Mouse (Mus musculus) adrenal gland, adult 2 months (tissue): ENCODE results near the gene 1700022I11Rik. TPM values are rescaled to one million over a fixed set of nuclear protein-coding genes. Genes with fewer than 3 reads are reported as not detected.

Experiments
- DNase-seq: peaks from one replicate; pipeline ENCODE4 v3.0.0; 2021
- long read RNA-seq: library from polyadenylated mRNA; stranded (forward); transcript quantifications from one replicate; pipeline ENCODE4 v2.0.0, GENCODE M21; 2021
- polyA plus RNA-seq: library from polyadenylated mRNA; depleted of rRNA; stranded (reverse); fragments of >200 nt; gene quantifications from 2 replicates; pipeline ENCODE4 v1.2.3, GENCODE M21; 2012; rRNA removed
- total RNA-seq, 2 experiments: library from RNA; stranded (reverse); gene quantifications; 2 replicates each; pipeline ENCODE4 v1.2.3; 2021

1700022I11Rik gene
- total RNA-seq (not detected), polyA plus RNA-seq (not detected in 2 replicates)
- long read RNA-seq: 0 reads

DNA sequence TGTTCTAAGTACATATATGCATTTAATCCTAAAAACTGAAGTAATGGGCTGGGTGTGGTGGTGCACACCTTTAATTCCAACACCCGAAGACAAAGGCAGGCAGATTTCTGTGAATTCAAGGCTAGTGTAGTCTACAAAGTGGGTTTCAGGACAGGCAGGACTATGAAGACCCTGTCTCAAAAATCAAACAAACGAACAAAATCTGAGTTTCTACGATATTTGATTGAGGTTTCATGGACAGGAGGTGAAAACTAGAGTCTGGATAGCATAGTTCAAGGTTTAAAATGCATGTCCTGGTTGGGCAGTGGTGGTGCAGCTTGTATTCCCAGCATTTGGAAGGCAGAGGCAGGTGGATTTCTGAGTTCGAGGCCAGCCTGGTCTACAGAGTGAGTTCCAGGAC, at the start of gene 1700022I11Rik:
Gene 1700022I11Rik (plus strand): TSS at position 301 of the 400 bp plus-strand sequence.
- no peak for DNase-seq

DNA sequence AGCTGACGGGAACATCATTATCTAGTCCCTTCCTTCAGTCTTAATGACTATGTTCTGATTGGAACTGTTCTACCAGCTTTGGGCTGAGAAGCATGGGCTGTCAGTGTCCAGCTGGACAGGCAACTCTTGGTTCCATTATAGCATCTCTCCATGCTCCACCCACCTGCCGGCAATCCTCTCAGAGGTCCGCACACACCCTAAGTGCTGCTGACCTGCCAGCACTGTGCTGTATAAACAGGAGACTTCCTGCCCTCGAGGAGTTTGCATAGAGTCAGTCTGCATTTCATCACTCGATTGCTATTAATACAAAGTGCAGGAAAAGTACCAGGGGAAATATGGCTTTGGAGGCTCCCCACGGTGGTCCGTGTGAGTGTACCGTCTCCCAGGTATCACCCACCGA, 48.7 kb upstream of the 1700022I11Rik start:
- DNase-seq: no peak

DNA sequence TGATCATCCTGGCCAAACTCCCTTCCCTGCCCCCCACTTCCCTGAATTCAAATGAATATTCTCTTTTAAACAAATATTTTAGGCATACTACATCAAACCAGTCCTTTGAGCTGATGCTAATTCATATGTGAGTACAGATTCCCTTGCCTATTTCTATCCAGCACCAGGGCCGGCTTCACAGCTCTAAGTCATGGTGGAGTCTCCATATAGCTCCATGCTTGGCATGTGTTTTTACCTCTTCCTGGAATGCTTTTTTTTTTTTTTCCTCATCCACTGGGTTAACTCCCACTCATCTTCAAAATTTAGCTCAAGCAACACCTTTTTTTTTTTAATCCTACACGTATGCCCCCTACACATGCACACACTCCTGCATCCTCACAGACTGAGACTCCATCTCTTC, 47.9 kb upstream of the 1700022I11Rik start:
- no peak for DNase-seq

DNA sequence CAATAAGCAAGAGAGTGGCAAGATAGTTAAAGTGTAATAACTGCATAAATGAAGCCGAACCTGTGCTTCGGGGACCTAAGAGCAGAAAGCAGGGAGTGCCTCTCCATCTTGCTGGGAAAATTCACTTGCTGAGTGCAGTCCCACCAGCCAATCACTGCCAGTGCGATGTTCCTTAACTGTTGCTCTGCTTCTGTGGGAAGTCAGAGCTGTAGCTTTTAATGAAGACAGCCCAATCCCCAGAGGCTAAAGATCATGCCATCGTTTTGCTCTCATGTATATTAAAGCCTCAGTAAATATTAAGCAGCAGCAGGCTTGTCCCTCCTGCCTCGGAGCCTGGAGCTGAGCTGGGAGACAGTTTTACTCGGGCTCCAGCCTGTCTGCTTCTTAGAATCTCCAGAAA, 47.3 kb upstream of the 1700022I11Rik start:
- no peak for DNase-seq

DNA sequence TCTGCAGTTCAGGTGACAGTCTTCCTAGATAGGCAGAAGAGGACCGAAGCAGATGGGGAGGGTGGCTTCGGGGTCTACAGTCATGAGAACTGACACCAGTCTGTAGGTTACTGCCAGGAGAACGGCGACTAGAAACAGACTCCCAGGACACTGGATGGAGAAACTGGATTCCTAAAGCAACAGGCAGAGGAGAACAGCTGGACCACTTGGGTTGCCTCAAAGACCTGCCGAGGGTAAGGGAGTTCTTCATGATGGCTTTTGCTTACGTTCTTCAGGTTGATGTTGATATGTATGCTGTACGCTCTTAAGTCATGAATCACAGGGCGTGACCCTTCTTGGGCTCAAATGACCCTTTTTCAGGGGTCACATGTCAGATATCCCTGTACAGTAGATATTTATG, 46.9 kb upstream of the 1700022I11Rik start:
- no peak for DNase-seq

DNA sequence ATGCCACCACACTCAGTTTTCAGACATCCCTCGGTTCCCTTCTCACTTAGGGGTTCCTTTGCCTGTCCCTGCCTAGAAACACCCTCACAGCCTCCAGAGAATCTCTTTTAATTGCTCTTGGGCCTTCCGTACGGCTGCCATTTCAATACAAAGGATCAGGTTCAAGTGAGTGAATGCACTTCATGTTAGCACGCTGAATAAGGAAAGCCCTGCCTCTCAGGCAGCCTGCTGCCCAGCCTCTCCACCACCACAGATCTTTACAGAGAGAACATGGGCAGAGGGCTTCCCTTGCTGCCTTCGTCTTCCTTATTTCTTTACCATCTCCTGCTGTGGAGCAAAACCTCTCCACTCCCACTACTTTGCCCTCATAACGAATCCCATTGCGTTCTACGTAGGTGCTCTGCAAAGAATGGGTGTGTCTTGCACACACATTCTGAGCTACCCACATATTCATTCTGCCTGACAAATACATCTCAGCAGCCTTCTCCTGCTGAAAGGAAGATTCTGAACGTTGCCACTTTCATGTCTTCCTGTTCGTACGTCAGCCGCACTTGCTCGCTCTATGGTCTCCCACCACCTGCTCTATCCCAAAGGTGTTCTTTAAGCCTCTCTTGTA, 45.2 kb upstream of the 1700022I11Rik start:
- DNase-seq: no peak

DNA sequence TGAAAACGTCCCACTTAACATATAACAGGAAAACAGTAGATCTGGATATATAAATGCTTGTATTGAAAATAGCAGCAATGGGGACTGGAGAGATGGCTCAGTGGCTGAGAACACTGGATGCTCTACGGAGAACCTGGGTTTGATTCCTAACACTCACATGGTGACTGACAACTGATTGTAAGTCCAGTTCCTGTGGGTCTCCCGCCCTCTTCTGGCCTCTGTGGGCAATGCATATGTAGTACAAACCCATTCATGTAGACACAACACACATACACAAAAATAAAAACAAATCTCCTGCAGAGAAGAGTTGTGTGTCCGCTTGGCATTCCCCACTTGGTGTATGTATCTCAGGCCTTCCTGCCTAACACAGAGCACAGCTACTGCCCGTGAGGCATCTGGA, 41.2 kb upstream of the 1700022I11Rik start:
- DNase-seq: no peak

DNA sequence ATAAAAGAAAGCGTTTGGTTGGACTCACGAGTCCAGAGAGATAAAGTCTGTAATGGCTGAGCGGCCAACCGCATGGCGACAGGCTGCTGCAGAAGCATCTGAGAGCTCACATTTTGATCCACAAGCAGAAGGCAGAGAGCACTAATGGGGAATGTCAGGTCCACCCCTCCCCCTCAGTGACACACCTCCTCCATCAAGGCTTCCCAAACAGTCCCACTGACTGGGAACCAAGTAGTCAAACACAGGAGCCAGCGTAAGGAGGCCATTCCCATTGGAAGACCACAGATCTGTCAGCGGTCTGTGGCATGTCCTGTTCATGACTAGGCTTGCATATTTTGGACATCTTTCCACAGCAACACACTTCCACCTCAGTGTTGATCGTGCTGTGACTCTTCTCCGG, 40.5 kb upstream of the 1700022I11Rik start:
- DNase-seq: no peak

DNA sequence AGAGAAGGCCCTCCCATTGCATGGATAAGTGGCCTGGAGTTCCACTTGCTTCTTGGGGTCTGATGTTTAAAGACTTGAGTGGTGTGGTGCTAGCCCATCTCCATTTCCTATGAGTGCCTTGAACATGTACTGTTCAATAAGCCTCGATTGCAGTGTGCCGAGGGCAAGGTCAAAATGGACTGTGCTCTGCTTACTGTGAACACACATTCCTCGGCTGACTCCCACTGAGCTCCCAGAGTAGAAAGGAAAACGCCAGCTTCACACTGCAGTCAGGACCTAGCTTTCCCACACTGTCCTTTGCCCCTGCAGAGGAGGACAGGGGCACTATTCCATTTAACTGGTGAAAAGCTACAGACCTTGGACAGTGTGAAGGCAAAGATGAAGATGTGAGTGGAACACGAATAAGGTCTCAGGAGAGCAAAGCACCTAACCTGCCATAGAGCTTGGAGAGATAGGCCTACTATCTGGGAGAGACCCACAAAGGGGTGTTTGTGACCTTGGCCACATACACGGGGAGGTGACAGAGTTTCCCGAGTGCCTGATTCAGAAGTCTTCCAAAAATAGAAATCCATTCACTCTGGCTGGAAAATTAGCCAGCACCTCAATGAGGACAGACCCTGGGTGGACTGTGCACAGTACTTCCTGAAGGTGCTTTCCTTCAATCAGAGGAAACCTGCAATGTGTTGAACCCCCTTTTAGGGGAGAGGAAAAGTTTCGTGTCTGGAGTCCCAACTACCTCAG, 37.0 kb upstream of the 1700022I11Rik start:
- DNase-seq: no peak

DNA sequence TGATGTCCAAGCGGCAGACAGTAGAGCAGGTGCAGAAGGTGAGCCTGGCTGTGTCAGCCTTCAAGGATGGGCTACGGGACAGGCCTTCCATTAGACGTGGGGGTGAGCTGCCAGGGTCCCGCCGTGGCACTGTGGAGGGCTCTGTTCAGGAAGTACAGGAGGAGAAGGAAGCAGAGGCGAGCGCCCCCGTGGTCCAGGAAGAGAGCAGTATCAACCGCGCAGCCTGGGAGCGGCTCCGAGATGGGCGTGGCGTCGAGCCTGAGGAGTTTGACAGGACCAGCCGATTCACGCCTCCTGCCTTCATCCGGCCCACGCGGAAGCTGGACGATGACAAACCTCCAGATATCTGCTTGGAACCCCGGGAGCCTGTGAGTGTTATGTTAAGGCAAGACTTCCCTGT, 35.8 kb upstream of the 1700022I11Rik start:
- DNase-seq: peak; percentile 67

DNA sequence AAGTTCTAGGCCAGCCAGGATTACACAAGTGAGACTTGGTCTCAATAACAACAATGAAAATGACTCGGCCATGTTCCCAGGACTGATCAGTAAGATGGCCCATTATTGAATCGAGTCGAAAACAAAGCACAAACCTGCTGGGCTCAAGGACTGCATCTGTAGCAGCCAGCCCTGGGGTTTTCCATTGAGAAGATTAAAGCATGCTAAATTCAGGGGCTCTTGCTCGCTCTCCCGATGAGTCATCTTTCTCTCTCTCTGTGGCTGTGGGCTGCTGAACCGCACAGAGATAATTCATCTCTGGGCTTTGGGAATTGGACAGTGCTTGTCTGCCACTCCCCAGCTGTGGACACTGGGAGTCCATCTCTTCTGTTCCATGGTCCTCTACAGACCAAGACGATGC, 28.0 kb upstream of the 1700022I11Rik start:
- peak; percentile 46 for DNase-seq

DNA sequence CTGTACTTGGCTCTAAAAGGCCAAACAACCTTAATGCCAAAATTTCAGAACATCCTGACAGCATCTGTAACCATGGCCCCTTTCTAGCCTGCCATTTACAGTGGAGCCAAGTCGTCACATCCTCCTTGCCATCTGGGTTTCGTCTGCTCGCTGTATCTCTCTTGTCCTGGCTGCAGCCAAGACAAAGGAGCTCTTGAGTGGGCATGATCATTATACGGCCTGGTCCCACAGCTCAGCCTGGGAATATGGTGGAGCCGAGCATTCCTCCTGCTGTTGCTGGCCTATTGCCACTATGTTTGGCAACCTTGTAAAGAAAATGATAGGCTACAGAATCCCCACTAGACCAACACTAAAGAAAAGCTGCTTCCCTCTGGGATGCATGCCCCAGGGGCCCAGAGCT, 26.1 kb upstream of the 1700022I11Rik start:
- DNase-seq: no peak

DNA sequence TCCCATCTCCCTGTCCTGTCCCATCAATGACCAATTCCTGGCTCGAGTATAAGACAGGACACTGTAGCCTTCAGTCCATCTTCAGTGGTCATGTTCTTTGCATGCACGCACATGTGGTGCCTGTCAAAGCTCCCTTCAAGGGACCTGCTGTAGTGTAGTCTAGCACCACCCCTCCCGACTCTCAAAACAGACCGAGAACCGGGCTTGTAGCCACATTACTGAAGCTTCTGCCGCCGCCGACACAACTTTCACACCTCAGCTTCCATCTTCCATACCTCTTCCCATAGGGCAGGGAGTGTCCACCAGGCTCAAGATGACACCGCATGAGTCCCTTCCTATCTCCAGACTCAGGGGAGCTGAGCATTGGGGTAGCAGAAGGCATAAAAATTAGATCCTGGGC, 25.2 kb upstream of the 1700022I11Rik start:
- DNase-seq: no peak

DNA sequence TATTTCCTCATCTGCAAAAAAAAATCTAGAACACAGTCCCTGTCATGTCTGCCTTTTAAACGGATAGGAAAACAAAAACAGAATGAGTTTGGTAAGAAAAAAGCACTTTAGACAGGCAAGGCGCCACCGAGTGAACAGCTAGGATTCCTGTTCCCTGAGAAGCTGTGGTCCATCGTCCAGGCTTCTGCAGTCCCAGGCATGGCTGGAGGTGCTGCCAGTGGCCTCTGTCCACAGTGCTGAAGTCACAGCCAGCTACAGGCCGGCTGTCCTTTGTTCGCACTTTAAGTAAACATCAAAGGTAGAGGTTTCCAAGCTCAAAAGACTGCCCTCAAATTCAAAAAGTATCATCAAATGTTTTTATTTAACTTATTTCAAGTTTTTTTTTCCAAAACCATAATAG, 24.4 kb upstream of the 1700022I11Rik start:
- peak; percentile 42 for DNase-seq

DNA sequence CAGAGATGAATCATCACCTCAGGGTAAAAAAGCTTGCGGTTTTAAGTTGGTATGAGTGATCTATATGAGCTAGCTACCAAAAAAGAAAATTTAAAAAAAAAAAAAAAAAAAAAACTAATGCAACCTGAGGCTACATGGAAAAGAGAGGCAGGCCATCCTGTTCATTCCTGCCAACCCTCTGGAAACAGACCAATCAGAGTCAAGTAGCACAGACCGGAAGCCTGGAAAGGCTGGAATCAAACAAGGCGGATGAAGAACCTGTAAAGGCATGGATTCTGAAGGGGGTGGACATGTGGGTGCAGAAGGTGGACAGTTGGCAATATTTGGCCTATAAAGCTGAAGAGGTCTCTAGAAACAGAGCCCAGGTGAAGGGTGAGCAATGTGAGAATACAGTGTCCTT, 24.0 kb upstream of the 1700022I11Rik start:
- no peak for DNase-seq

DNA sequence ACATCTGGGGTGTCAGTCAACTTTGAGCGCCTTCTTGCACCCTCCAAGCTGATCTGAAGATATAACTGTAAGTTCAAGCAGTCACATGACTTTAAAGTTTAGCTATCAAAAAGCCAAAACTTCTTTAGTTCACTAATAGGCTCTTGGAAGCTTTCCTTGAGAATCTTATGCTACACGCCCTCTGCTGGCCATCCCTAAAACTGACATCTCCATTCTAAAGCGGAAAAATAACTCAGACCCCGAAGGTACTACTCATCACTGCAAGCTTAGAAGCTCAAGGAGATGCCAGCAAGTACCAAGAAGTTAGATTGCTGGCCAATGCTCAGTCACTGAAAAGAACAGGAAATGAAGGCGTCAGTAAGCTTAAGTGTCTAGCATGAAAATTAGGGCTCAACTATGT, 23.5 kb upstream of the 1700022I11Rik start:
- DNase-seq: peak; percentile 38

DNA sequence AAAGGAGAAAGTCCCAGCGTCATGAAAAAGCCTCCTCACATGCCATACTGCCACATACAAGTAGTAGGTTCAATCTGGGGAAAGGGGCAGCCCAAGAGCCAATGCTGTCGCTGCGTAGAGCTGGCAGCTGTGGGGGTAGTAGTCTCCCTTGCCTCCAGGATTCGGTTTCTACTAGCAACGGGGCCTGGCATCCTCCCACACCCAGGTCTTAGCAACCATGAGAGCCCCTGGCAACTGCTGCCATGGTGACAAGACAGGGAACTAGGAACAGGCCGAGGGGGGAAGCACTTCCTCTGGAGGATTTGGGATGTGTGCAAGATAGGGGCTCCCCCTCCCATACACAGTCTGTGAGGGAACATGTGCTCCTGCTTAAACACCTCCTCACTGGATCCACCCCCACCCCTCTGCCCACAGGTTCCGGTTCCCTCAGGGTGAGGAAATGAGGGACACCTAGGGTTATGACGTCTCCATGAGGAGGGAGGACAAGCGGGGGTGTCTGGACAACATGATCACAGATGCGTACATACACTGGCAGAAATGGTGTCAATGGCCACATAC, 22.6 kb upstream of the 1700022I11Rik start:
- no peak for DNase-seq

DNA sequence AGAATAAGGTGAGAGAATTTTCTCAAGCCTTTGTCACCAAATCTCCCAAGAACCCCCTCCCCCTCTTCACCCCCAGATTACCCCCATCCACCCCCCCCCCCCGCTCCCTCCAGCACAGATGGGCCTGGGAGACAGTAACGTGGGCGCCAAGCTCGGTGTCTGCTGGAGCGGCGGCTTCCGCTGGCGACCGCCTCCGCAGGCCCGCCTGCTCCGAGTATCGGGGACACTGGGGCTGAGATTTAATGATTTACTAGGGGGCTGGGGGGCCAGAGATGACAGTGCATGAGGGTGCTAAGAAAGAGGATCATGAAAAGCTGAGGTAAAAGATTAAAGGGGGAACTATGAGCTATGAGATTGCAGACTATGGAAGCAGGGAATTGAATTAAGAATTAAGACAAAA, 20.9 kb upstream of the 1700022I11Rik start:
- no peak for DNase-seq

DNA sequence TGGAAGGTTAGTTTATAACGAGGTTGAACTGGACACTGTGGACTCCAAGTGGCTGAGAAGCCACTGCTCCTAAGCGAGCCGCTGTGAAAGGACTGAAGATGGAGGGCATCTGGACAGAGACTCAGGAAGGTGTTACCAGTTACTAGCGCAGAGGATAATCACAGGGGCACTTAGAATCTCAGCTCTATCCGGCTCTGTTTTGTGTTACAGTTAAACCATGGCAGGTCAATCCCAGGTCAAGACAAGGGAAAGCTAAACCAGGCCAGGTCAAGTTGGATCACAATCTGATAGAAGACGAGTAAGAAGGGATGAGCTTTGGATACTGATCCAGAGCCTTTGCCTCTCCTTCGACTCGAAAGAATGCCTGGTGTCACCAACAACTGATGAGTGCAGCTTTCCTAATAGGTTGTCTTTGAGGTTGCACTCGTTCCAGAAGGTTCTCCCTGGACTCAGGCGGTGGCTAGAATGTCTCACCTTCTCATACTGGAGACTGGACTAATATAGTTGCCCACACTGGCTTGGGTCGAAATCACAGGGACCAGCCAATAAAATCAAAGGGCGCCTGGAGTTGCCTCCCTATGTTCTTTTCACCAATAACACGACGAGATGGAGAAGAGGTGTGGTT, 20.2 kb upstream of the 1700022I11Rik start:
- no peak for DNase-seq

DNA sequence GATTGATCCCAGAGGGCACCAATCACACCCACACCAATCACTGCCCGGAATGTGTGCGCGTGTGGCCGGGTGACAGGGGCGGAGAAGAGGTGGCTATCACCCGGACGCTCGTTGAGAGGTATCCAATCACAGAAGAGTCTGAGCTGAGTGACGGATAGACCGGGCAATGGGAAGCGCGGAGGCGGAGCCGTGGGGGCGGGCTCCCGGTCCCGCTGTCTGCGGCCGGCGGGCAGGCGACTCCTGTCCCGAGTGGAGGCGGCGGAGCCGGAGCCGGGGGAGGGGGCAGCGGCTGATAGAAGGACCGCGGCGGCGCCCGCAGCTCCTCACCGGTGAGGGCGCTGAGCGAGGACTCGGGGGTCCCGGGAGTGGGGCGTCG, 19.7 kb upstream of the 1700022I11Rik start, which contains the start of gene Dnajb5:
Gene Dnajb5 (plus strand): TSS at position 139 of the 376 bp plus-strand sequence.
- DNase-seq: peak; percentile 99

DNA sequence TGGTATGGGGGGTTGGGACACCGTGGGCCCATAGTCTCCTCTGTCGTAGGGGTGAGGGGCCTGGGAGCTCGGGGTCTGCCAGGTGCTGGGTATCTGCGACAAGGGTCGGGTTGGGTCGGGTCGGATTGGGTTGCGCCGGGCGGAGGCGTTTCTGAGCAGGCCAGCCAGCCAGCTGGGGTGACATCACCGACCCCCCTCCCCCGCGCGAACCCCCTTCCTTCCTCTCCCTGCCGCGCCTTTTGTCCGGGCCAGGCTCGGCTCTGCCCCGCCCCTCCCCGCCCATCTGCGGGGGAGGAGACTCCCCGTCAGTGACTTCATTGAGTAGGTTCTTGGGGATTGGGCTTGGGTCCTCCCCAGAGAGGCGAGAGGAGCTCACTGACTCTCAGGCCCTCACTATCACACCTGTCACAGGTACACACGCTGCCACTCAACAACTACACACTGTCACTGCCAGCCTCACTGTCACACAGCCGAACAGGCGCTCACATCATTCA, 19.3 kb upstream of the 1700022I11Rik start:
- DNase-seq: peak; percentile 92
